Mouse (Mus musculus): ENCODE results near the gene Bcan.

The Bcan gene

GRCm38 (mm10) chr3:87944838-87945600 is 55.0 kb downstream of the Bcan start:
- no peak for DNase-seq (ENCODE audit: low read depth, low spot score)

GRCm38 (mm10) chr3:87943586-87943985 is 56.4 kb downstream of the Bcan start:
- DNase-seq (ENCODE audit: low read depth, low spot score): no peak

- no peak for DNase-seq (ENCODE audit: low read depth, low spot score)
These were observed 57.6 kb downstream of the Bcan start for GRCm38 (mm10) chr3:87942471-87942870.

GRCm38 (mm10) chr3:87940611-87941010 is 59.4 kb downstream of the Bcan start:
- no peak for DNase-seq (ENCODE audit: low read depth, low spot score)
